Mouse (Mus musculus) layer of hippocampus, postnatal 10 days (tissue): ENCODE results near the gene Hist1h2ba. TPM values are rescaled to one million over a fixed set of nuclear protein-coding genes. Genes with fewer than 3 reads are reported as not detected.

ENCODE experiments used
- DNase-seq, 2 experiments: peaks; one replicate each; pipeline ENCODE4 v3.0.0; 2021; ENCODE audit warnings: low spot score in 2 of 2
- microRNA-seq, 2 experiments: library from miRNA; unstranded; fragments of <30 nt; microRNA quantifications; one replicate each; pipeline ENCODE4 v1.2.0; 2021
- total RNA-seq, 2 experiments: library from RNA; stranded (reverse); gene quantifications; 2 replicates each; pipeline ENCODE4 v1.2.3; 2021

Hist1h2ba gene
- total RNA-seq, 2 experiments from 2014 or later, result not detected

DNA sequence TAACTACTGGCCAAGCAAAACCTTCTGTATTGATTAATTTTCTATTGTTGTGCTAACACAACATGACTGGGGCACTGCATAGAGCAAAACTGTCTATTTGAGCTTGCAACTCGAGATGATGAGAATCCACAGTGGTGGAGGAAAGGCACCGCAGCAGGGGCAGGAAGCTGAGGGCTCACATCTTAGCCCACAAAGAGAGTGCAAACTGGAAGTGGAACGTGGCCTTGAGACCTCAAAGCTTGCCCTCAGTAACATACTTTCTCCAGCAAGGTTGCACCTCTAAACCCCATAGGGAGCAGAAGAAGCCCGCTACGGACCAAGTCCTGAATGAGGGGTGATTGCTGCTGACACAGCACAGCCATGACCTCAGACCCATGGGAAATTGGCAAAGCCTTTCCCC lies 23.8 kb downstream of the Hist1h2ba start:
- DNase-seq, result no peak

DNA sequence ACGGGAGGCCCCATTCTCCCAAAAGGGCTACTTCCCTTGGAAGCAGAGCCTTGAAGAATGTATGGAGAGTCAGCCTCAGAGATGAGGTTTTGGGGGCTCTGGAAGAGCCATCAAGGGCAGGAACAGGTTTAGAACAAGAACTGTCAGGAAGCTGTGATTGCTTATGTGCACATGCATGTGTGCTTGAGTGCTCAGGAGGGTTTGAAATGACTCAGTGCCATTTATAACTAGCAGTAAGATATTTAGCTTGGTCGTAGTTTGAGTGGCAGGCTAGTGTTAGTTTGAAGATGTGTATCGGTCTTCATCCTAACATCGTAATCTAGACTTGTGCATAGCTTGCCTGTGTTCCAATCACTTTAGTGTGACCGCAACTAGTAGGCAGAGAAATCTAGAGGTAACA lies 27.1 kb downstream of the Hist1h2ba start:
- no peak for DNase-seq

DNA sequence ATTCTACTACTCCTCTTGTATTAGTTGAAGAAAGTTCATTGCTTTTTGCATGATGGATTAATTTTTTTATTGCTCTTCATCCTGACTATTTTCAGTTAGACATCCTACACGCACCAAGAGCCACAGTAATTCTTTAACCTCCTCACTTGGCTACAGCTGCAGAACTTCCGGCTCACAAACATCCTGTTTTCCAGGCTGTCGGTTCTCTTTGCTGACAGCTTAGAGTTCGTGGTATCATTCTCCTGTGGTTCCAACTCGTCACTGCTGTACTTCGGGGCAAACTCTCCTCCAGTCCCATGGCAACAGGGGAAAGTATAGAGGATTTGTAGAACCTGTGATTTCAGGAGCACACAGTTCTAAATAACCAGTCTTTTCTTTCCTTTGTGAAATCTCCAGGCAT lies 35.7 kb downstream of the Hist1h2ba start:
- DNase-seq, result no peak

DNA sequence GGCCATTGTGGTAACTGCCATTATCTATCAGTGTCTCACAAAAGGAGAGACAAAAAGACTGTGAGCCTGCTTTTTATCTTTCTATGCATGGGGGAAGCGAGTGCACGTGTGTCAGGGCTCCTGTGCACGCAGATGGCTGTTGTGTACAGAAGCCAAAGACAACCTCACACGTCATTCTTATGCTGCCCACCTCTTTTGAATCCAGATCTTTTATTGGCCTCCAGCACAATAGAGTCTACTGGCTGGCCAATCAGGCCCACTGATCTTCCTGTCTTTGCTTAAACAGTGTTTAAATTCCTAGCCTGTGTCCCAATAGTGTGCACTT lies 40.7 kb downstream of the Hist1h2ba start:
- no peak for DNase-seq

DNA sequence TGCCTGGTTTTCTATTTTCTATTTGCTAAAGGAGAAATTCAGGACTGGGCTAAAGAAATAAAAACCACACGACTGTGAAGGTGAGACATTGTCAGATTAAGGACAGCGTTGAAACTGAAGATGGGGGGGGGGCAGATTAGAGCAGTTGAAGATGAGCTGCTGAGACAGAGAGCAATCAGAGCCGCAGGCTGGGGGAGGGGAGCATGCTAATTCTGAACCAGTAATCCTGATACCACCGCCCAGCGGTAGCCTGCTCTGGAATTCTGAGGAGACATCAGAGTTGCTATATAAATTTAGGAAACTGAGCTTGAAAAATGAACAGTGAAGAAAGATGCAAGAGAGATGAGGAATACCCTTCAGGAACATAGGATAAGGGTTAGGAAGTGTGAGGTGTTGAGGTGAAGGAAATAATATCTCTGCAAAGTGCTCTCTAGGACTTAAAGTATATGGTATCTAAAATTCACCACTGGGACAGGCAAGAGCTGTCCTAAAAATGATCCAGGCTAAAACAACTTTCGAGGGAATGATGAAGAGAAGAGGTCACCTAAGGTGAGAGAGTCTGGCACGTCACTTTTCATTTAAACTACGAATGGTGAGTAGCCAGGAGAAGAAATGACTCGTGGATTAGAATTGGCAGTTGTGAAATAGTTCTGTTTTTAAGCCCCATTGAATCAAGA lies 41.2 kb downstream of the Hist1h2ba start:
- no peak for DNase-seq

DNA sequence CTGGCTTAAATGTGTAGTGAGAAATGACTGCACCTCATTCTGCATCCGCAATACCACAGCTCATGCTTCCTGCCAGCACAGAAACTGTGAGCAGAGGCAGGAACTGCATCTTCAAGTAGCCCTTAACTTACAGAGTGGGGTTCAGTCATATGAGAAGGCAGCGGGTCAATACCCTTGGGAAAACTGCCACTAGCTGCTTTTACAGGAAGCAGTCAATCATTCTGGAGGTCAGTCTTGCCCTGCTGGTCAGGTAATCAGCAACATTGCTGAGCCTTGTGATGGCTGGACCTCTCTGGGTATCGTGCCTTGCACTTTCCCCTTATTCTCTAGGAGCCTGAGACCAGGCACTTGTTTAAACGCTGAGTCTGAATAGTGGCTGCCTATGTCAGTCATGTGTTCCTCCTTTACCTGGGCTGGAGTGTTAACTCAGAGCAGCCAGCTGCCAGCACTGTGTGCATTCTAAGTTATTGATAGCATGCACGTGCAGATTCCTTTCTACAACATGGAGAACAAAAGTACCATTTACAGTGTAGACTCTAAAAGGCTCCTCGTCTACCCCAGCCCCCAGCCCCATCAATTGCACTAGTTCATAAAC lies 44.8 kb downstream of the Hist1h2ba start:
- DNase-seq, result no peak

DNA sequence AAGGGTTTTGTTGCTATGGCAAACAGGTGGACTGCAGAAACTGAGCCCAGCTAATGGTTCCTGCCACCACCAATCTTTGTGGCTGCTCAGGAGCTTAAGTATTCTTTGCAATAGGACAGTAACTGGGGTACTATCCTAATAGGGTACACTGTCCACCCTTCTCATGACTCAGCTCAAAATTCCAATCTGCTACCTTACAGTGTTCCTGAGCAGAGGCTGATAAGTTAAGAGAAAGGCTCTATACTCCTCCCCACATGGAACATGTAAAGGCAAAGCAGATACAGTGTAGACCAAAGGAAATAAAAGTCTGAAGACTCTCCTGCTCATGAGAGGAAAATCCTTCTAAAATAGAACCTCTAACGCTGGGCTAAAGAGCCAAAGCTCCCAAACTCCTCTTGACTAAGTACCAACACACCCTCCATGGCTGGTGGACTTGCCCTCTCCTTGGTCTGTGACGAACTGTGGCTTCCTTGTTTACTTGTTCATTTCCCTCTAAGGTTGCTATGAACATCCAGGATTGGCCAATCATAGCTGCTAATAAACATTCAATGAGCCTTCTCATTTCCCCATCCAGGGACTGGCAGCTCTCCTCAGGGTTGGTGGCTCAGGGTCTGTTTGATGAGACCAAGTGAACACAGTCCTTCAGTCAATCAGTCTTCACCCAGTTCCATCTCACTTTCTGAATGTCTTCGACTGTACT lies 46.8 kb downstream of the Hist1h2ba start:
- DNase-seq, result no peak

DNA sequence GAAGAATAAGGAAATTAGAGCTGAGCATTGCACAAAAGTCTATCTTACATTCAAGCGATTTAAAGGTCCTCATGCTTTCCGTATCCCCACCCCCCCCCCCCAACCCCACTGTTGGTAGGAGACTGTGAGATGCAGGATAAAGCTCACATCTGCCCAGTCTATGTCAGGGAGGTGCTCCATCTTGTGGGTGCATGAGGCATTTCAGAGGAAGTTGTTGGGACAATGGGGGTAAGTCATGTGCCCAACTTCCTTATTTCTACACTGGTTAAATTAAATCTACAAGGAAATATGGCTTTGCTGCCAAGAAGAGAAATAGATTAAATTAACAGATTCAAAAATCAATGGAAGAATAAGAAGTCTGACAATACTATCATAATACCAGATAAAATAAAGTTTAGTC lies 48.4 kb downstream of the Hist1h2ba start:
- no peak for DNase-seq

Small RNAs within 50 kb of the gene (microRNA-seq; reads per million reads assigned to microRNA genes)
- gene Gm44344, result 0 reads per million in 2 experiments

Other genes with a start within 250 kb of the Hist1h2ba start
- 10 to 100 TPM; 27.9 to 28.0 TPM for gene Hist1h2bc, start 250.0 kb downstream of the Hist1h2ba start, total RNA-seq
- gene Hist1h1t, start 238.3 kb downstream of the Hist1h2ba start, total RNA-seq, result not detected
- gene Hist1h4c, start 235.7 kb downstream of the Hist1h2ba start, total RNA-seq, result 100 to 1,000 TPM; 102 to 111 TPM
- gene Hfe, start 223.3 kb downstream of the Hist1h2ba start, total RNA-seq, result 1 to 10 TPM; 3.4 to 5.9 TPM
- gene Hist1h1c, start 195.3 kb downstream of the Hist1h2ba start, total RNA-seq, result 100 to 1,000 TPM in 1 of 2 experiments, 10 to 100 TPM in 1; 87.1 to 106 TPM
- 10 to 100 TPM; 23.5 to 26.8 TPM for gene Hist1h3c, start 188.6 kb downstream of the Hist1h2ba start, total RNA-seq
- gene Hist1h2bb, start 187.4 kb downstream of the Hist1h2ba start, total RNA-seq, result 10 to 100 TPM; 38.1 to 45.9 TPM
- 10 to 100 TPM; 65.7 to 68.4 TPM for gene Hist1h2ab, start 183.0 kb downstream of the Hist1h2ba start, total RNA-seq
- gene Hist1h3b, start 181.9 kb downstream of the Hist1h2ba start, total RNA-seq, result 10 to 100 TPM; 67.7 to 73.1 TPM
- gene Hist1h4b, start 177.1 kb downstream of the Hist1h2ba start, total RNA-seq, result 10 to 100 TPM; 80.9 to 84.6 TPM
- gene Hist1h4a, start 172.9 kb downstream of the Hist1h2ba start, total RNA-seq, result 10 to 100 TPM; 71.9 to 72.7 TPM
- 10 to 100 TPM; 68.7 to 70.1 TPM for gene Hist1h3a, start 171.8 kb downstream of the Hist1h2ba start, total RNA-seq
- 10 to 100 TPM; 47.3 to 51.5 TPM for gene Hist1h1a, start 170.5 kb downstream of the Hist1h2ba start, total RNA-seq
- not detected for gene Trim38, start 164.2 kb downstream of the Hist1h2ba start, total RNA-seq
- not detected for gene Slc17a2, start 127.2 kb downstream of the Hist1h2ba start, total RNA-seq
- not detected for gene Slc17a3, start 94.7 kb downstream of the Hist1h2ba start, total RNA-seq
- gene Slc17a1, start 66.4 kb downstream of the Hist1h2ba start, total RNA-seq, result not detected
- not detected for gene Slc17a4, start 19.1 kb downstream of the Hist1h2ba start, total RNA-seq
- gene Hist1h2aa, start 306 bp upstream of the Hist1h2ba start, total RNA-seq, result not detected
- gene Scgn, start 57.1 kb upstream of the Hist1h2ba start, total RNA-seq, result under 1 TPM; 0.75 to 0.78 TPM